Mouse (Mus musculus) forebrain, embryonic 13.5 days (tissue): ENCODE measurements around the gene Zfp536. TPM values are rescaled to one million over a fixed set of nuclear protein-coding genes. Genes with fewer than 3 reads are reported as not detected.

Experiments
- ATAC-seq: fragments of 200-750 bp; cut with Nextera tagmentation; 2 replicates; pipeline ENCODE4 v1.8.0; 2017
- H3K27ac ChIP-seq: fragments of 300-500 bp; sonication (generic); 2 replicates; pipeline ENCODE4 v1.5.1; 2015; ENCODE audit warnings: inconsistent platforms, mild to moderate bottlenecking, moderate library complexity
- H3K27me3 ChIP-seq: fragments of 300-500 bp; sonication (generic); 2 replicates; pipeline ENCODE4 v1.6.1; 2015; ENCODE audit warnings: mild to moderate bottlenecking, inconsistent platforms
- H3K36me3 ChIP-seq: fragments of 300-500 bp; sonication (generic); 2 replicates; pipeline ENCODE4 v1.6.1; 2015; ENCODE audit warnings: mild to moderate bottlenecking, inconsistent platforms; ENCODE audit not compliant: poor library complexity, severe bottlenecking
- H3K4me1 ChIP-seq: fragments of 300-500 bp; sonication (generic); 2 replicates; pipeline ENCODE4 v1.6.1; 2015; ENCODE audit warnings: inconsistent platforms
- H3K4me2 ChIP-seq: fragments of 300-500 bp; sonication (generic); 2 replicates; pipeline ENCODE4 v1.6.1; 2015; ENCODE audit warnings: inconsistent platforms, mild to moderate bottlenecking, moderate library complexity
- H3K4me3 ChIP-seq: fragments of 300-500 bp; sonication (generic); 2 replicates; pipeline ENCODE4 v1.5.1; 2015; ENCODE audit warnings: mild to moderate bottlenecking, inconsistent platforms
- H3K9ac ChIP-seq: fragments of 300-500 bp; sonication (generic); 2 replicates; pipeline ENCODE4 v1.6.1; 2015; ENCODE audit warnings: mild to moderate bottlenecking, inconsistent platforms
- H3K9me3 ChIP-seq: fragments of 300-500 bp; sonication (generic); replicated peaks from 2 replicates; pipeline ENCODE4 v1.6.1; 2016; ENCODE audit warnings: inconsistent platforms
- WGBS: fragments of 180-500 bp; shearing (Covaris S2); methylation state at CpG from one replicate; pipeline ENCODE4 v1.1.7; 2015; 5-methylcytosine and 5-hydroxymethylcytosine counted together
- polyA plus RNA-seq: library from polyadenylated mRNA; unstranded; fragments of >200 nt; fragmentation: Nextera tagmentation; extraction: Ambion mirVana; gene quantifications from 2 replicates; pipeline ENCODE4 v1.2.1, GENCODE M21; 2015

The Zfp536 gene
- polyA plus RNA-seq, 1 experiment from 2014 or later: 39.7 TPM

DNA sequence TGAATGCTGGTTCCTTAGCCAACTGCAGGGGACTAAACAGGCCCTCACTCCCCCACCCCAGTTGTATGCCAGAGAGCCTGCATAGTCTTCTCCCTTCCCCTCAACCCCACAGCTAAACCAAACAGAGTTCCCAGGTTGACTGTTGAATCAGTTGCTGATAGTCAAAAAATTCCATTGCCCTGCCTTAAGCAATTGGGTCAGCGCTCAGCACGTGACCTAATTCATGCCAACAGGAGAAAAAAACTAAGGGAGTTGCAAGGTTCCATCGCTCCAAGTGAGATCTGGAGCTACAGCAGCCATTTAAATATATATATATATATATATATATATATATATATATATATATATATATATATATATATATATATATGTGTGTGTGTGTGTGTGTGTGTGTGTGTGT is 192.2 kb downstream of the Zfp536 start:
- H3K4me3 ChIP-seq: no peak overlapping the region
- WGBS: 96% methylated on average over 3 of the region's 3 CpGs
- no peak for ATAC-seq
- H3K4me1 ChIP-seq: peaks cover 2% of the 10 kb centered on the region; the same call in 1 of the 2 replicates
- H3K9me3 ChIP-seq: no peaks in the 10 kb centered on the region; the same call in 1 of the 2 replicates
- no peak overlapping the region for H3K27ac ChIP-seq
- H3K9ac ChIP-seq: no peak overlapping the region
- H3K4me2 ChIP-seq: no peak overlapping the region
- no peaks in the 10 kb centered on the region for H3K27me3 ChIP-seq
- H3K36me3 ChIP-seq: no peaks in the 10 kb centered on the region

DNA sequence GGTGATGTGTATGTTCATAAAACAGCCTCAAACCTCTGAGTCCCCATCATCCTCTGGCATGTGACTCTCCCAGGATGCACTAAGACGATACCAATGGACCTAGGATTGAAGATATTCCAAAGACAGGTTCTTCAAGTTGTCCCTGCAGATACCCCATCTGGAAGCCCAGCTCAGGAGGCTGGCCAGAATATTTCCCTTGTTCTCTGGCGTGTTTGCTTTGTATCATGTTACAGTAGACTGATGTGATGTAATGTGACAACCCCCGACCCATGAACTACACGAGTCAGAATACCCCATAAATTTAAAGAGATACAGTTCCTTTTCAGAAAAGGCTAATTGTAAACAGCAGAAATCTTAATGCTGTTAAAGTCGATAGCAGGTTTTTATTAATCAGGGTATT is 192.9 kb downstream of the Zfp536 start:
- WGBS: 89% methylated on average over 5 of the region's 5 CpGs
- Histone ChIP-seq H3K9me3 (no peaks in the 10 kb centered on the region; the same call in 1 of the 2 replicates), H3K4me1 (peaks cover 3% of the 10 kb centered on the region; the same call in 1 of the 2 replicates), H3K27me3 (no peaks in the 10 kb centered on the region), H3K36me3 (no peaks in the 10 kb centered on the region), H3K9ac (no peak overlapping the region), H3K4me2 (no peak overlapping the region), H3K4me3 (no peak overlapping the region), H3K27ac (no peak overlapping the region)
- no peak for ATAC-seq

DNA sequence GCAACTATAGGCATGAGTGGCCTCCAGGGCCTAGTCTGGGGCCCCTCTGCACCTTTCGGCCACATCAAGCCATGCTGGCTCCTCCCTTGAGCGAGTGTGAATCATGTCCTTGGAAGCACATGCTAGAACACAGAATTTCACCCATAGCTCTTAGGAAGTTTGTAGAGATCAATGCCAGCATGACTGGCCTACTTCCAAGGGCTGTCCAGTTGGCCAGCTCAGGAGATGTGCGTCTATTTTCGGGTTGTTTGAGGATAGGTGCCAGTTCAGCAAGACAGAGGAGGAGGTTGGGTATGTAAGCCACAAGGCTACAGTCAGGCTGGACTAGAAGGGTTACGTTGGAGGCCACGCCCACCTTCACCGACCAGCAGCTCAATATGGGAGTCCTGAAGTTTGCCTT is 201.4 kb downstream of the Zfp536 start:
- H3K9me3 ChIP-seq: no peaks in the 10 kb centered on the region
- no peak overlapping the region for H3K9ac ChIP-seq
- no peak for ATAC-seq
- H3K27ac ChIP-seq: no peak overlapping the region
- 96% methylated on average over 7 of the region's 7 CpGs for WGBS
- no peak overlapping the region for H3K4me3 ChIP-seq
- no peak overlapping the region for H3K4me2 ChIP-seq
- peaks cover 20% of the 10 kb centered on the region for H3K4me1 ChIP-seq
- H3K27me3 ChIP-seq: 0 out of 2 replicates have a peak, but pooled peaks cover 2% of the 10 kb centered on the region
- peaks cover 36% of the 10 kb centered on the region for H3K36me3 ChIP-seq

DNA sequence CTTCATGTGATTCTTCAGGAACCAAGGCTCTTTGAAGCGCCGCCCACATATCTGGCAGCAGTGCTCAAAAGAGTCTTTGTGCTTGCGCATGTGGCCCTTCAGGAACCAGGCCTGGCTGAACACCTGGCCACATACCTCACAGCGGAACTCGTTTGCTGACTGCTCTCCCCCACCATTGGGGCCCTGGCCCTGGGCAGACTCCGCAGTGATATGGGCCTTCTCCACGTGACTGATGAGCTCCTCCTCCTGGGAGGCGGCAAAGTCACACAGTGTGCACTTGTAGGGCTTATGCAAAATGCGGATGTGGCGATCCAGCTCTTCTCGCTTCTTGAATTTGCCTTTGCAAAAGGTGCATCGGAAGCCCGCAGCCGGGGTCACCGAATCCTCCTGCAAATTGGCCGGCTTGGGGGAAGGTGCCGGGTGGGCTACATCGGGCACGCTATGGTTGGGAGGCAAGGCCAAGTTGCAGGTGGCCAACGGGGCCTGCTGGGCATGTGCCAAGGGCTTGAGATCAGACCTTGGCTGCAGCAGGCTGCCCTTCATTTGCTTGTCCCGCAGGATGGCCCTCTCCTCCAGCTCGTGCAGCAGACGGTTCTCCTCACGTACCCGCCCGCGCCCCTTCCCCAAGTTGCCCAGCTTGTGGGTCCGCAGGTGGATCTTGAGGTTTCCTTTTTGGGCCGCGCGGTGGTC is 204.5 kb downstream of the Zfp536 start:
- 83% methylated on average over 31 of the region's 31 CpGs for WGBS
- no peak overlapping the region for H3K9ac ChIP-seq
- peaks cover 36% of the 10 kb centered on the region for H3K36me3 ChIP-seq
- peaks cover 46% of the 10 kb centered on the region for H3K4me1 ChIP-seq
- H3K27ac ChIP-seq: no peak overlapping the region
- H3K4me3 ChIP-seq: no peak overlapping the region
- no peak for ATAC-seq
- no peaks in the 10 kb centered on the region for H3K9me3 ChIP-seq
- 0 out of 2 replicates have a peak, but pooled peaks cover 2% of the 10 kb centered on the region for H3K27me3 ChIP-seq
- no peak overlapping the region for H3K4me2 ChIP-seq

DNA sequence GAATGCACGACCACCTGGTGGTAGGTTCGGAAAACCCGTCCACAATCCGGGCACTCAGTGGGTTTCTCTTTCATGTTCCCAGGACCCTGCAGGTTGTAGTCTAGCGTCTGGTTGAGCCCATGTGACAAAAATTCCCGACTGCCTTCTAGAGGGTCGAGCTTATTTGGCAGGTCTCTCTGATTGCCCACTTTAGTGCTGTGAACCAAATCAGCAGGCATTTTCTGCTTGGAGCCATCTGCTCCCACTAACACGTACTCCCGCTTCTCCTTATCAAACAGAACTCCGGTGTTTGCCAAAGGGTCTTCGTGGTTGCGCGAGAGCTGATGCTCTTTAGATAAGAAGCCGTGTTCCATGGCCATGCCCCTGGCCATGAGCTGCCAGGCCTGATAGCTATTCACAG is 205.4 kb downstream of the Zfp536 start:
- H3K4me3 ChIP-seq: no peak overlapping the region
- H3K27me3 ChIP-seq: 0 out of 2 replicates have a peak, but pooled peaks cover 2% of the 10 kb centered on the region
- H3K36me3 ChIP-seq: peaks cover 36% of the 10 kb centered on the region
- no peak overlapping the region for H3K4me2 ChIP-seq
- no peaks in the 10 kb centered on the region for H3K9me3 ChIP-seq
- WGBS: 74% methylated on average over 14 of the region's 14 CpGs
- no peak overlapping the region for H3K27ac ChIP-seq
- no peak overlapping the region for H3K9ac ChIP-seq
- ATAC-seq: no peak
- peaks cover 54% of the 10 kb centered on the region for H3K4me1 ChIP-seq

DNA sequence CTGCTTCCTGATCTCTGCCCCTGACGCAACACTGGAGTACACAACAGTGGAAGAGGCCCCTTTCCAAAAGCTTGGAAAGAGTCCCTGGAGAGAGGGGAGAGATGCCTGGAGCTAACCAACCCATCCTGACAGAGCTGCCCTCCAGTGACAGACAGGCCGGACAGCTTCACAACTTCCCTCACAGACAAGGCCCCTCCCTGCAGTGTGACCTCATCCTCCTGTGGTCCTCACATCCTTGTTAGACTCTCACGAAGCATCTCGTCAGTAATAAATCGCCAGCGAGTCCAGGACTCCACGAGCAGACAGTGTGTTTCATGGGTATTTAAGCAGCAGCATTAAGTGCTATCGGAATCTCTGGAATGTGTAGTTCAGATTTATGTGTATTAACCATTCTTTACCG is 207.4 kb downstream of the Zfp536 start:
- ATAC-seq: no peak
- Histone ChIP-seq H3K9me3 (no peaks in the 10 kb centered on the region), H3K36me3 (peaks cover 25% of the 10 kb centered on the region), H3K4me1 (peaks cover 70% of the 10 kb centered on the region), H3K27ac (peak overlapping the region; percentile 59), H3K4me2 (peak overlapping the region; percentile 19), H3K4me3 (no peak overlapping the region), H3K27me3 (0 out of 2 replicates have a peak, but pooled peaks cover 2% of the 10 kb centered on the region), H3K9ac (peak overlapping the region; percentile 13; the same call in 1 of the 2 replicates)
- WGBS: 8% methylated on average over 9 of the region's 9 CpGs

DNA sequence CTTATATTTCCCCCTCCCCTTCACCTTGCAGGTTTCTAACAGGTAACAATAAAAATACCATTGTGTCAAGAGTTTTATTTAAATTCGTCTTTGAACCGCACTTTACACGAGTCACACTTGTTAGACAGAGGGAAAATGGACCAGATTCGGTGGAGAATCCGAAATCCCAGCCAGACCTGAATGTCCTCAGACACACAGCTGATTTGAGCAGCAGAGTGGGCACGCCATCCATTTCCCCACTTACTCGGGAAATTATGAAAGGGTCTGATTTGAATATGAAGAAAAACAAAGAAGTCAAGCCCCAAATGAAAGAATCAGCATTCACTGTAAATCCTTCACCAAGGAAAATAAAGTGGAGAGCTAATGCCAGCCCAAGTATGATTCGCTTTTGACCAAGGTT is 208.1 kb downstream of the Zfp536 start:
- H3K27ac ChIP-seq: peak overlapping the region; percentile 59
- ATAC-seq: no peak
- H3K9me3 ChIP-seq: no peaks in the 10 kb centered on the region
- 0 out of 2 replicates have a peak overlapping the region, but pooled peaks have one; percentile 0 for H3K9ac ChIP-seq
- WGBS: 24% methylated on average over 8 of the region's 8 CpGs
- peaks cover 75% of the 10 kb centered on the region for H3K4me1 ChIP-seq
- H3K4me3 ChIP-seq: no peak overlapping the region
- 0 out of 2 replicates have a peak, but pooled peaks cover 2% of the 10 kb centered on the region for H3K27me3 ChIP-seq
- peaks cover 25% of the 10 kb centered on the region for H3K36me3 ChIP-seq
- no peak overlapping the region for H3K4me2 ChIP-seq

DNA sequence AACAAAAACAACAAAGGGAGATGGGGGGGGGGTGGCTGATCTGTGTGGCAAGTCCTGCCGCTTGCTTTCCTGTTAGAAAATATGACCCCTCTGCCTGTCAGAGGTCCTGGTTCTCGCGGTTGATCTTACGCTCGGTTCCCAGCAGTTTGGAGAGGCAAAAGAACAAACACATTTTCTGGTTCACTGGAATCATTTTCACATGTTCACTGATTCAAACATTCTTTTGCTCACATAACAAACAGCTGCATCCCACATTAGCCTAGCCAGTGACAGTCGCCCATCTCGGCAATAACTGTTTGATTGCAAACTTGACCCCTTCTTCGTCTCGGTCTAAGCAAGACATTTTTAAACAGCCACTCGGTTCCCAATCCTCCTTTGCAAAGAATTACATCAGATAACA is 208.8 kb downstream of the Zfp536 start:
- Histone ChIP-seq H3K27me3 (0 out of 2 replicates have a peak, but pooled peaks cover 2% of the 10 kb centered on the region), H3K4me1 (peaks cover 81% of the 10 kb centered on the region), H3K27ac (peak overlapping the region; percentile 25; the same call in 1 of the 2 replicates), H3K36me3 (peaks cover 23% of the 10 kb centered on the region), H3K9ac (no peak overlapping the region), H3K4me2 (peak overlapping the region; percentile 31), H3K9me3 (no peaks in the 10 kb centered on the region), H3K4me3 (no peak overlapping the region)
- ATAC-seq: no peak
- 3% methylated on average over 10 of the region's 10 CpGs for WGBS

DNA sequence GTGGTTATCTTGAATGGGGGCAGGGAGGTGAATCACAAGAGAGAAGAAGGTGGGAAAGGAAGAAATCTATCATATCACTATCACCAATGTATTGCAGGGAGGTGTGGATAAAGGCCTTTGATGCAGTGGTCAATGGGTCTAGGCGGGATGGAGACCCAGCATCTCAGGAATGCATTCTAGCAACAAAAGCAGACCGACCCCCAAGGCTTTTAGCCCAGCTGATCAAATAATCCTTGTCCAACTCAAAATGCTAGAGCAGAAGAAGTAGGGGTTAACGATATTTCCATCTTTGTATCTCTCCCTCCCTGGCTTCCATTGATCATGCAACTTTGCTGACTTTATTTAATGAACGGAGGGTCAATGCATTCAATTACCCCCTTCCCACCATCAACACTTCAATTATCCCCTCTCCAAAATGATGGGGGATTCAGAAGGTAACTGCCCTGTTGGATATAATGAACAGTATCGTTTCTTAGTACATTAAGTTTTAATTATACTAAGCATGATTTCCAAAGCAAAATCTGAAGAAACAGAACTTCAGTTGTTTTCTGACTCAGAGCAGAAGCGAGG is 209.5 kb downstream of the Zfp536 start:
- Histone ChIP-seq H3K4me2 (peak overlapping the region; percentile 31), H3K9me3 (no peaks in the 10 kb centered on the region), H3K27ac (0 out of 2 replicates have a peak overlapping the region, but pooled peaks have one; percentile 25), H3K27me3 (0 out of 2 replicates have a peak, but pooled peaks cover 2% of the 10 kb centered on the region), H3K9ac (no peak overlapping the region), H3K36me3 (peaks cover 16% of the 10 kb centered on the region), H3K4me1 (peaks cover 81% of the 10 kb centered on the region), H3K4me3 (no peak overlapping the region)
- no peak for ATAC-seq
- WGBS: 2% methylated on average over 6 of the region's 6 CpGs

DNA sequence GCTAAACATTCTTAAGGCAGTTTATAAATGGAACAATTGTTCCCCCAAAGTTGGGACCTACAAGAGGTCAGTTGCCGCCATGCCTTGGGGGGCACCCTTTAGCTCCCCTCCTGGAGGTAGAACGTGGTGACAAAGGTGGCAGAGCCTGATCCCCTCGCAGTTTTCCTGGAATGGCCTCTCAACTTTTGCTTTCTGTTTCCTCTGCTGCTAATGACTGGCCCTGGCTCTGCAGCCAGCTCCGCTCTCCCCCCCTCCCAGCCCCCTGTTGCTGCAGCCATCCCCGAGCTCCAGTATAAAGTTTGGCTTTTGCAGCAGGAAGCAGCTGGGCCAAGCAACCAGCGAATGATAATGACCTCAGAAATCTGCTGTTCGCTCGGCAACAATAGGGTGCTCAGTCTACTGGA is 210.3 kb downstream of the Zfp536 start:
- Histone ChIP-seq H3K4me3 (peak overlapping the region; percentile 18; the same call in 1 of the 2 replicates), H3K4me2 (peak overlapping the region; percentile 54), H3K27ac (peak overlapping the region; percentile 59; the same call in 1 of the 2 replicates), H3K9me3 (no peaks in the 10 kb centered on the region), H3K27me3 (no peaks in the 10 kb centered on the region), H3K9ac (0 out of 2 replicates have a peak overlapping the region, but pooled peaks have one; percentile 13), H3K4me1 (peaks cover 75% of the 10 kb centered on the region), H3K36me3 (peaks cover 8% of the 10 kb centered on the region)
- ATAC-seq: peak; percentile 63
- WGBS: 0% methylated on average over 8 of the region's 8 CpGs

DNA sequence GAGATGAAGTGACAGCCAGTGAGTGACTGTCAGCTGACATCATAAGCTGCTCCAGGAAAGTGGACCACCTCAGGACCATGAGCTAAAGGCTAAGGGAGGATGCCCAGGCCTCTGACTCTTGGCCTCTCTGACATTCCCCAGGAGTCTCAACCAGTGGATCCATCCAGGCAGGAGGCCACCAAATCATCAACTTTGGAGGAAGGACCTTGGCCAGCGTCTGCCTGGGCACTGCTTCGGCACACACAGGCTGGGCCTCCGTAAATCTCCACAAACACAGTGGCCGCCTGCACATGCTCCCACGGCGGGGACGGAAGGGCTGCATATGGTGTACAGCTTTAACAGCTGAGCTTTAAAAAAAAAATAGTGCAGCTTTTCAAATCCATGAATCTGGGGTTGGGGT is 210.9 kb downstream of the Zfp536 start:
- Histone ChIP-seq H3K36me3 (peaks cover 2% of the 10 kb centered on the region; the same call in 1 of the 2 replicates), H3K9ac (peak overlapping the region; percentile 13; the same call in 1 of the 2 replicates), H3K9me3 (no peaks in the 10 kb centered on the region), H3K4me3 (no peak overlapping the region), H3K4me2 (peak overlapping the region; percentile 54), H3K27me3 (no peaks in the 10 kb centered on the region), H3K4me1 (peaks cover 69% of the 10 kb centered on the region), H3K27ac (no peak overlapping the region)
- ATAC-seq: no peak
- 18% methylated on average over 7 of the region's 7 CpGs for WGBS

DNA sequence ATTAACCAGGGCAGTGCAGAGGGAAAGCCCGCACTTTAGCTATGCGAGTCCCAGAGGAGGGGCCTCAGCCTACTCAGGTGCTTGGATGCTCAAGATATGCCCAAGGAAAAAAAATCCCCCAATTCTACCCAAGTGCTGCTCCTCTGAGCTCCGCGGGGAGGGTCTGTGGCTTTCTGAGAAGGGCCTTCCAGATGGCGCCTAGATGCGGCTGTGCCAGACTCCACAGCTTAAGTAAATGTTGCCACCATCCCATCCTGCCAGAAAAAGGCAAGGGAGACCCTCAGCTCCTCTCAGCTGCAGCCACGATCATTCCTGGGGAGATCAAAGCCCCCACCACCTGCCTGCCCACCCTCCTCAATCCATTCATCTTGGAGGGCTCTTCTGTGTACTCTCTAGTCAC is 212.9 kb downstream of the Zfp536 start:
- 69% methylated on average over 7 of the region's 7 CpGs for WGBS
- peak; percentile 22; the same call in 1 of the 2 replicates for ATAC-seq
- peaks cover 51% of the 10 kb centered on the region for H3K4me1 ChIP-seq

More for the DNA sequence above, 212.9 kb downstream of the Zfp536 start:
- Histone ChIP-seq H3K4me2 (no peak overlapping the region), H3K27me3 (no peaks in the 10 kb centered on the region), H3K4me3 (no peak overlapping the region), H3K9me3 (no peaks in the 10 kb centered on the region), H3K27ac (no peak overlapping the region), H3K9ac (no peak overlapping the region), H3K36me3 (no peaks in the 10 kb centered on the region)
